Mouse (Mus musculus) forebrain, embryonic 10.5 days (tissue): Measurements from ENCODE around the gene Dock4. TPM values are rescaled to one million over a fixed set of nuclear protein-coding genes. Genes with fewer than 3 reads are reported as not detected.
"Not testable (repeated sequence)": the region's sequence is repeated elsewhere in the genome, so short reads cannot be mapped to it uniquely, and the experiment has no call there.

ENCODE experiments used
- DNase-seq: peaks from one replicate; pipeline ENCODE4 v3.0.0-alpha.2; 2017; ENCODE audit warnings: low spot score; ENCODE audit errors: extremely low spot score
- H3K27ac ChIP-seq: fragments of 300-500 bp; sonication (generic); 2 replicates; pipeline ENCODE4 v1.5.1; 2016; ENCODE audit warnings: mild to moderate bottlenecking
- H3K27me3 ChIP-seq: fragments of 300-500 bp; sonication (generic); 2 replicates; pipeline ENCODE4 v1.6.1; 2016; ENCODE audit warnings: mild to moderate bottlenecking; ENCODE audit not compliant: poor library complexity, severe bottlenecking
- H3K36me3 ChIP-seq: fragments of 300-500 bp; sonication (generic); replicated peaks from 2 replicates; pipeline ENCODE4 v1.6.1; 2016; ENCODE audit warnings: mild to moderate bottlenecking, moderate library complexity
- H3K4me1 ChIP-seq: fragments of 300-500 bp; sonication (generic); 2 replicates; pipeline ENCODE4 v1.6.1; 2016
- H3K4me3 ChIP-seq: fragments of 300-500 bp; sonication (generic); 2 replicates; pipeline ENCODE4 v1.5.1; 2016; ENCODE audit warnings: mild to moderate bottlenecking, moderate library complexity
- H3K9me3 ChIP-seq: fragments of 300-500 bp; sonication (generic); 2 replicates; pipeline ENCODE4 v1.6.1; 2016; ENCODE audit warnings: mild to moderate bottlenecking, moderate library complexity
- WGBS: fragments of 180-500 bp; shearing (Covaris S2); methylation state at CpG from one replicate; pipeline ENCODE4 v1.1.7; 2016; 5-methylcytosine and 5-hydroxymethylcytosine counted together
- polyA plus RNA-seq: library from polyadenylated mRNA; unstranded; fragments of >200 nt; fragmentation: Nextera tagmentation; extraction: Ambion mirVana; gene quantifications from 2 replicates; pipeline ENCODE4 v1.2.1, GENCODE M21; 2016

Gene Dock4
- polyA plus RNA-seq, 1 experiment from 2014 or later, result 16.2 TPM

GRCm38 (mm10) chr12:40837597-40838337 is 392.0 kb downstream of the Dock4 start:
- WGBS, result 4% methylated on average over 8 of the region's 8 CpGs
- H3K27me3 ChIP-seq, result peaks cover 80% of the 10 kb centered on the region

GRCm38 (mm10) chr12:40838338-40838695 is 392.6 kb downstream of the Dock4 start:
- Histone ChIP-seq H3K9me3 (peaks cover 5% of the 10 kb centered on the region; the same call in 1 of the 2 replicates), H3K27ac (no peak overlapping the region), H3K36me3 (peaks cover 9% of the 10 kb centered on the region; the same call in 1 of the 2 replicates), H3K27me3 (peaks cover 74% of the 10 kb centered on the region), H3K4me3 (no peak overlapping the region), H3K4me1 (peaks cover 22% of the 10 kb centered on the region)
- no peak for DNase-seq
- WGBS, result 67% methylated on average over 2 of the region's 2 CpGs

More at GRCm38 (mm10) chr12:40837597-40838337, 392.0 kb downstream of the Dock4 start:
- Histone ChIP-seq H3K4me3 (no peak overlapping the region), H3K9me3 (peaks cover 5% of the 10 kb centered on the region; the same call in 1 of the 2 replicates), H3K4me1 (peaks cover 22% of the 10 kb centered on the region), H3K27ac (no peak overlapping the region), H3K36me3 (peaks cover 9% of the 10 kb centered on the region; the same call in 1 of the 2 replicates)
- peak; percentile 71 for DNase-seq

GRCm38 (mm10) chr12:40838940-40839339 is 393.2 kb downstream of the Dock4 start:
- peaks cover 5% of the 10 kb centered on the region; the same call in 1 of the 2 replicates for H3K9me3 ChIP-seq
- peaks cover 9% of the 10 kb centered on the region; the same call in 1 of the 2 replicates for H3K36me3 ChIP-seq
- no peak for DNase-seq
- H3K27ac ChIP-seq, result no peak overlapping the region
- peaks cover 22% of the 10 kb centered on the region for H3K4me1 ChIP-seq
- peaks cover 68% of the 10 kb centered on the region for H3K27me3 ChIP-seq
- WGBS, result 95% methylated on average over 5 of the region's 5 CpGs
- H3K4me3 ChIP-seq, result no peak overlapping the region

GRCm38 (mm10) chr12:40839817-40840216 is 394.1 kb downstream of the Dock4 start:
- H3K4me3 ChIP-seq, result no peak overlapping the region
- H3K9me3 ChIP-seq, result peaks cover 5% of the 10 kb centered on the region; the same call in 1 of the 2 replicates
- 77% methylated on average over 4 of the region's 4 CpGs for WGBS
- peaks cover 22% of the 10 kb centered on the region for H3K4me1 ChIP-seq
- peaks cover 59% of the 10 kb centered on the region for H3K27me3 ChIP-seq
- DNase-seq, result no peak
- no peak overlapping the region for H3K27ac ChIP-seq
- H3K36me3 ChIP-seq, result peaks cover 5% of the 10 kb centered on the region; the same call in 1 of the 2 replicates

GRCm38 (mm10) chr12:40842251-40842988 is 396.7 kb downstream of the Dock4 start:
- Histone ChIP-seq H3K27ac (no peak overlapping the region), H3K36me3 (no peaks in the 10 kb centered on the region), H3K4me1 (peaks cover 11% of the 10 kb centered on the region), H3K27me3 (peaks cover 47% of the 10 kb centered on the region), H3K9me3 (no peaks in the 10 kb centered on the region), H3K4me3 (no peak overlapping the region)
- DNase-seq, result no peak
- WGBS, result 88% methylated on average over 10 of the region's 10 CpGs

- DNase-seq, result no peak
- Histone ChIP-seq H3K4me3 (no peak overlapping the region), H3K4me1 (peaks cover 6% of the 10 kb centered on the region), H3K36me3 (no peaks in the 10 kb centered on the region), H3K27me3 (peaks cover 45% of the 10 kb centered on the region), H3K27ac (no peak overlapping the region), H3K9me3 (no peaks in the 10 kb centered on the region)
- WGBS, result 90% methylated on average over 5 of the region's 5 CpGs
Observed at GRCm38 (mm10) chr12:40842991-40843390, 397.2 kb downstream of the Dock4 start.

GRCm38 (mm10) chr12:40843474-40844080 is 397.8 kb downstream of the Dock4 start:
- Histone ChIP-seq H3K27me3 (peaks cover 39% of the 10 kb centered on the region), H3K9me3 (no peaks in the 10 kb centered on the region), H3K36me3 (no peaks in the 10 kb centered on the region), H3K27ac (no peak overlapping the region), H3K4me3 (no peak overlapping the region), H3K4me1 (no peaks in the 10 kb centered on the region; the same call in 1 of the 2 replicates)
- no peak for DNase-seq
- WGBS, result 86% methylated on average over 3 of the region's 3 CpGs

GRCm38 (mm10) chr12:40844324-40844723 is 398.6 kb downstream of the Dock4 start:
- Histone ChIP-seq H3K36me3 (no peaks in the 10 kb centered on the region), H3K27ac (no peak overlapping the region), H3K4me1 (no peaks in the 10 kb centered on the region), H3K9me3 (no peaks in the 10 kb centered on the region), H3K4me3 (no peak overlapping the region), H3K27me3 (peaks cover 32% of the 10 kb centered on the region)
- WGBS, result 95% methylated on average over 22 of the region's 22 CpGs
- no peak for DNase-seq

- no peaks in the 10 kb centered on the region for H3K27me3 ChIP-seq
- DNase-seq, result no peak
- no peak overlapping the region for H3K27ac ChIP-seq
- H3K4me3 ChIP-seq, result no peak overlapping the region
- no peaks in the 10 kb centered on the region for H3K36me3 ChIP-seq
- no peaks in the 10 kb centered on the region for H3K4me1 ChIP-seq
- WGBS, result 94% methylated on average over 7 of the region's 7 CpGs
- H3K9me3 ChIP-seq, result peaks cover 5% of the 10 kb centered on the region; the same call in 1 of the 2 replicates
Observed at GRCm38 (mm10) chr12:40854705-40855367, 409.1 kb downstream of the Dock4 start.

GRCm38 (mm10) chr12:40857466-40857865 is 411.7 kb downstream of the Dock4 start:
- Histone ChIP-seq H3K36me3 (no peaks in the 10 kb centered on the region), H3K9me3 (peaks cover 5% of the 10 kb centered on the region; the same call in 1 of the 2 replicates), H3K4me3 (no peak overlapping the region), H3K4me1 (no peaks in the 10 kb centered on the region), H3K27ac (no peak overlapping the region), H3K27me3 (no peaks in the 10 kb centered on the region)
- no peak for DNase-seq
- 91% methylated on average over 6 of the region's 7 CpGs for WGBS

- H3K4me1 ChIP-seq, H3K36me3 ChIP-seq, H3K9me3 ChIP-seq, DNase-seq, H3K27ac ChIP-seq, H3K27me3 ChIP-seq, H3K4me3 ChIP-seq: not testable (repeated sequence)
- 88% methylated on average over 6 of the region's 7 CpGs for WGBS
Observed at GRCm38 (mm10) chr12:40858763-40859162, 413.0 kb downstream of the Dock4 start.

GRCm38 (mm10) chr12:40870387-40870786 is 424.6 kb downstream of the Dock4 start:
- H3K9me3 ChIP-seq, result peaks cover 15% of the 10 kb centered on the region
- WGBS, result 92% methylated on average over 5 of the region's 5 CpGs
- H3K4me1 ChIP-seq, result no peaks in the 10 kb centered on the region
- no peaks in the 10 kb centered on the region for H3K27me3 ChIP-seq
- no peak overlapping the region for H3K27ac ChIP-seq
- no peaks in the 10 kb centered on the region for H3K36me3 ChIP-seq
- no peak overlapping the region for H3K4me3 ChIP-seq
- no peak for DNase-seq
